Mouse (Mus musculus): ENCODE data around the gene Gm45837. TPM values are rescaled to one million over a fixed set of nuclear protein-coding genes. Genes with fewer than 3 reads are reported as not detected.

The Gm45837 gene
- total and polyA plus RNA-seq, 2 experiments, result not detected

DNA sequence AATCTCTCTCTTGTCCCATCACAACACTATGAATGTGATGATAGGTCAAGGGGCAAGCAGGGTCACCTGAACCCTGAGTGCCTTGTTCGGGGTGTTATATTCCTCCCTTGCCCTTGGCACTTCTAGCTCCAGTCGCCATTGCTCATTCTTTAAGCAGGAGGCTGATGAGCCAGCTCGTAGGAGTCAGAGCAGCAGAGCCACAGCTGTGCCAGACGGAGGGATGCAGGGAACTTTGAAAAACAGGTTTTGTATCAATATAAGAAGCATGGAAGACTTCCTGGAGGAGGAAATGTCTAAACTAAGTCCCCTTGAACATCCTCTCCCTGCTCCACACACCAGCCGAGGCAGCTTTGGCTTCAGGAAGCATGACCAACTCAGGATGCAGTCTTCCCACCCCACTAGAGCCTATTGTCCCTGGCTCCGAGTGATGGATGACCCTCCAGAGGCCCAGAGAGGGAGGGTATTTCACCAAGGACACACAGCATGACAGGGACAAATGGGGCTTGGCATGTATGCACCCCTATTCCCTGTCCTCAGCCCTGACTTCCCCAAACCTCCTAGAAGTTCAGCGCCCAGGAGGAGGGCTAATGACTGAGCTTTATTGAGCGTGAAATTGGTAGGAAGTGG is 71.3 kb downstream of the Gm45837 start:
- no peak overlapping the region for H3K9ac ChIP-seq (ENCODE audit: low read depth, low read length)
- H3K4me3 ChIP-seq (ENCODE audit: insufficient read depth, low read depth, low read length), result no peak overlapping the region
- H3K27me3 ChIP-seq (ENCODE audit: control insufficient read depth, insufficient read depth, low read length), result no peaks in the 10 kb centered on the region
- DNase-seq (ENCODE audit: extremely low read depth, low read depth, low spot score), result no peak
- no peaks in the 10 kb centered on the region for H3K79me2 ChIP-seq (ENCODE audit: control insufficient read depth, insufficient read depth, low read length)
- WGBS, result 75% methylated on average over 8 of the region's 8 CpGs
- H3K27ac ChIP-seq (replicated peaks; ENCODE audit: insufficient read depth, low read depth, low read length), result no peak overlapping the region
- H3K4me1 ChIP-seq (ENCODE audit: control insufficient read depth, insufficient read depth, low read length), result peaks cover 3% of the 10 kb centered on the region; the same call in 1 of the 2 replicates
- no peaks in the 10 kb centered on the region for H3K36me3 ChIP-seq (ENCODE audit: control insufficient read depth, insufficient read depth, low read length)
- TF ChIP-seq POLR2A (IDR thresholded peaks at IDR 0.05; ENCODE audit: extremely low read depth, insufficient read depth, low read length) (no peak), CTCF (IDR thresholded peaks at IDR 0.05; ENCODE audit: low read depth, low read length) (no peak)

DNA sequence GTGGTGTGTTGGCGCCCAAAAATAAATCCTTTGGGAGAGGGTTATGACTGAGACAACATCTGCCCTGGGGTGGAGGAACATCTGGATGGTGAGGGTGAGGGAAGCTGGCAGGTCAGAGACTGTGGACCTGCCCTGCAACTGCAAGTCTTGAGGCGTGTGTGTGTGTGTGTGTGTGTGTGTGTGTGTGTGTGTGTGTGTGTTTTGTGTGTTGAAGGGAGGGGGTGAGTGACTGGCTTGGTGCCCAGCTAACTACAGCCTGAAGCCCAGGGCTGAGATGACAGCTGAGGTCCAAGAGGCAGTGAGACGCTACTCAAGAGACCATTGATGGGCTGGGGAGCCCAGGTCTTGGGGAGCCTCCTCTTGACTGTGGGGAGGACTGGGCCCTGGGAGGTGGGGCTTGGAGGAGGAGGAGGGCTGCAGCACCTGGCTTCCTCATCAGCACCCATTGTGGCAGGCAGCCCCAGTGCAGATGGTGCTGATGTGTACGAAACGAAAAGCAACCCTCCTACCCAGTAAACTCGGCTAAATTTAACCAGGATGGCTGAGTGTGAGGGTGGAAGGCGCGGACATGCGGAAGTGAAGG is 71.9 kb downstream of the Gm45837 start:
- Histone ChIP-seq H3K79me2 (ENCODE audit: control insufficient read depth, insufficient read depth, low read length) (no peaks in the 10 kb centered on the region), H3K9ac (ENCODE audit: low read depth, low read length) (no peak overlapping the region), H3K27me3 (ENCODE audit: control insufficient read depth, insufficient read depth, low read length) (no peaks in the 10 kb centered on the region), H3K27ac (replicated peaks; ENCODE audit: insufficient read depth, low read depth, low read length) (no peak overlapping the region), H3K4me3 (ENCODE audit: insufficient read depth, low read depth, low read length) (no peak overlapping the region), H3K36me3 (ENCODE audit: control insufficient read depth, insufficient read depth, low read length) (no peaks in the 10 kb centered on the region), H3K4me1 (ENCODE audit: control insufficient read depth, insufficient read depth, low read length) (peaks cover 3% of the 10 kb centered on the region; the same call in 1 of the 2 replicates)
- DNase-seq (ENCODE audit: extremely low read depth, low read depth, low spot score), result no peak
- TF ChIP-seq CTCF (IDR thresholded peaks at IDR 0.05; ENCODE audit: low read depth, low read length) (no peak), POLR2A (IDR thresholded peaks at IDR 0.05; ENCODE audit: extremely low read depth, insufficient read depth, low read length) (no peak)
- WGBS, result 66% methylated on average over 9 of the region's 9 CpGs

DNA sequence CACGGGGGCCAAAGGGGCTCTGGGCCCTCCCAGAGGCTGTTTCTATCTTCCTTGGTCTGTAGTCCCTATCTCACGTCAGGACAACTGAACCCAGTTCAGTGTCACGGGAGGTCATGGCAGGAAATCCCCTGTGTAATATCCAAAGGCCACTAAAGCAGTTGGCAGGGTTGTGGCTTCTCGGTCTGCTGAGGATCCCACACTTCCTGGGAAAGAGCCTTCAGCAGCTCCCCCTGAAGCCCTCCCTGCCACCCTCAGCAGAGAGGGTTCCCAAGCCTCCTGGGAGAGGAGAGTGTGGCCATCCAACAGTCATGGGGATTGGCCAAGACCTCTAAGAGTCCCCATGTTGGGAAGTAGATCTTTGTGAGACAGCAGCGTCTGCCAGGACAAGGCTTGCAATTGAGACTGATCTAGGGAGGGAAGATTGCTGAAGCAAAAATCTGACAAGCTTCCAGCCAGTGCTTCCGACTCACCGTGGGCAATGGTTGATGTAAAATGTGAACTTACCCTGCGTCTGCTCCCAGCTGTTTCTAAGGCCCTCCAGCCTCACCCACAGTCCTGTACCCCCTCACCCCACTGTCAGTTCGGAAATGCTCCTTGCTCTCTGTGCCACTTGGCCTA is 72.9 kb downstream of the Gm45837 start:
- WGBS, result 55% methylated on average over 9 of the region's 9 CpGs
- Histone ChIP-seq H3K79me2 (ENCODE audit: control insufficient read depth, insufficient read depth, low read length) (no peaks in the 10 kb centered on the region), H3K9ac (ENCODE audit: low read depth, low read length) (no peak overlapping the region), H3K27me3 (ENCODE audit: control insufficient read depth, insufficient read depth, low read length) (no peaks in the 10 kb centered on the region), H3K4me3 (ENCODE audit: insufficient read depth, low read depth, low read length) (no peak overlapping the region), H3K4me1 (ENCODE audit: control insufficient read depth, insufficient read depth, low read length) (peaks cover 3% of the 10 kb centered on the region; the same call in 1 of the 2 replicates), H3K36me3 (ENCODE audit: control insufficient read depth, insufficient read depth, low read length) (no peaks in the 10 kb centered on the region), H3K27ac (replicated peaks; ENCODE audit: insufficient read depth, low read depth, low read length) (no peak overlapping the region)
- TF ChIP-seq POLR2A (IDR thresholded peaks at IDR 0.05; ENCODE audit: extremely low read depth, insufficient read depth, low read length) (no peak), CTCF (IDR thresholded peaks at IDR 0.05; ENCODE audit: low read depth, low read length) (no peak)
- DNase-seq (ENCODE audit: extremely low read depth, low read depth, low spot score), result peak; percentile 57

DNA sequence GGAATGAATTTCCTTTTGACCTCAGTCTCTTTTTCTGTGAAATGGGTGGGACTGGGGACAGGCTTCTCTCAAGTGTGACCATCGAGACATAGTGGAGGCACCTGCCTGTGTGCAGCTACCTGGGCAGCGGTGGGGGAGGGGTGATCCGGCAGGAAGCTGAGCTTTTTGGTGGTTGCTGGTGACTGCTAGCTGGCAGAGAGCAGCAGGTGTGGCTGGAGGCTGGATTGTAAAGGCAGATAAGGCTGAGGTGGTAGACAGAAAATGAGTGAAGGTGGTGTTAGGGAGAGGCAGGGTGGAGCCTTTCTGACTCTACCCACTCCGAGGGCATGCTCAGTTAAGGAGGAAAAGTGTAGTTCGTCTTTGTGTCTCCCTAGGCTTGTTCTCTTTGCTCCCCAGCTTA is 76.4 kb downstream of the Gm45837 start:
- H3K4me1 ChIP-seq (ENCODE audit: control insufficient read depth, insufficient read depth, low read length), result no peaks in the 10 kb centered on the region
- H3K9ac ChIP-seq (ENCODE audit: low read depth, low read length), result no peak overlapping the region
- no peak overlapping the region for H3K27ac ChIP-seq (replicated peaks; ENCODE audit: insufficient read depth, low read depth, low read length)
- H3K27me3 ChIP-seq (ENCODE audit: control insufficient read depth, insufficient read depth, low read length), result no peaks in the 10 kb centered on the region
- no peak overlapping the region for H3K4me3 ChIP-seq (ENCODE audit: insufficient read depth, low read depth, low read length)
- DNase-seq (ENCODE audit: extremely low read depth, low read depth, low spot score), result no peak
- H3K79me2 ChIP-seq (ENCODE audit: control insufficient read depth, insufficient read depth, low read length), result no peaks in the 10 kb centered on the region
- WGBS, result 70% methylated on average over 5 of the region's 5 CpGs
- H3K36me3 ChIP-seq (ENCODE audit: control insufficient read depth, insufficient read depth, low read length), result no peaks in the 10 kb centered on the region
- TF ChIP-seq CTCF (IDR thresholded peaks at IDR 0.05; ENCODE audit: low read depth, low read length) (no peak), POLR2A (IDR thresholded peaks at IDR 0.05; ENCODE audit: extremely low read depth, insufficient read depth, low read length) (no peak)

DNA sequence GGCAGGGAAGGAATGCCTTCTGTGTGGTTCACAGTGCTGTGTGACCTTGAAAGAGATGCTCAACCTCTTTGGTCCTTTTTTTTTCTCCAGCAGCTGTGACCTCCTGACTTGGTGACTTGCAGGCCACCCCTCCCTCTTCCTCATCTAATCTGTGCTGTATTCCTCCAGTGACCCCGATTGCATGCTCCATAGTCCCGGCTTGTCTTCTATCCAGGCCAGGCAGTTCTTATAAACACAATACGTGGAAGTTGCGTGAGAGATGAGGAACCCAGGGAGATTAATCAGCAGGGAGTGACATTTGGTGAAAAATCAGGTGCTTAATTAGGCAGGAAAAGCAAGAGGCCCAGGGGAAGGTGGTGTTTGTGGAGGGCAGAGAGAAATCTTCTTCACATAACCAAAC is 80.3 kb downstream of the Gm45837 start:
- Histone ChIP-seq H3K27ac (replicated peaks; ENCODE audit: insufficient read depth, low read depth, low read length) (no peak overlapping the region), H3K36me3 (ENCODE audit: control insufficient read depth, insufficient read depth, low read length) (no peaks in the 10 kb centered on the region), H3K9ac (ENCODE audit: low read depth, low read length) (no peak overlapping the region), H3K27me3 (ENCODE audit: control insufficient read depth, insufficient read depth, low read length) (no peaks in the 10 kb centered on the region), H3K4me3 (ENCODE audit: insufficient read depth, low read depth, low read length) (no peak overlapping the region), H3K79me2 (ENCODE audit: control insufficient read depth, insufficient read depth, low read length) (no peaks in the 10 kb centered on the region), H3K4me1 (ENCODE audit: control insufficient read depth, insufficient read depth, low read length) (no peaks in the 10 kb centered on the region)
- no peak for TF ChIP-seq POLR2A (IDR thresholded peaks at IDR 0.05; ENCODE audit: extremely low read depth, insufficient read depth, low read length)
- no peak for TF ChIP-seq CTCF (IDR thresholded peaks at IDR 0.05; ENCODE audit: low read depth, low read length)
- no peak for DNase-seq (ENCODE audit: extremely low read depth, low read depth, low spot score)
- 63% methylated on average over 4 of the region's 4 CpGs for WGBS

DNA sequence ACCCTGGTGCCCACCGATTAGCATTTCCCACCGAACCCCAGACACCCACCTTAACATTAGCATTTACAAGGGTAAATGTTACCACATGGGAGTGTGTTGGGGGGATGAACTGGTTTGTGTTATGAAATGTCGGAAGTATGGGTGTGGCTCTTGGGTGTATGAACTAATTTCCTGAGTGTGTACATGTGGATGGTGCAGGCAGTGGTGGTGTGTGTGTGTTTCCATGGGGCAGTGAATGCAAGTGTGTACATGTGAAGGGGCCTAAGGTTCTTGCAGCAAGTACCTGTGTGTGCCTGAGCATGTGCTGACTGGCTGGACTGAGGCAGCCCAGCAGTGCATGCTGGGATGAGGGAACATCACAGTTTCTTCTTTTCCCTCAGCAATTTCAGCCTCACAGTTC is 87.7 kb downstream of the Gm45837 start:
- H3K9ac ChIP-seq (ENCODE audit: low read depth, low read length), result no peak overlapping the region
- TF ChIP-seq CTCF (IDR thresholded peaks at IDR 0.05; ENCODE audit: low read depth, low read length), result no peak
- TF ChIP-seq POLR2A (IDR thresholded peaks at IDR 0.05; ENCODE audit: extremely low read depth, insufficient read depth, low read length), result no peak
- H3K27me3 ChIP-seq (ENCODE audit: control insufficient read depth, insufficient read depth, low read length), result no peaks in the 10 kb centered on the region
- no peak for DNase-seq (ENCODE audit: extremely low read depth, low read depth, low spot score)
- H3K27ac ChIP-seq (replicated peaks; ENCODE audit: insufficient read depth, low read depth, low read length), result no peak overlapping the region
- H3K4me3 ChIP-seq (ENCODE audit: insufficient read depth, low read depth, low read length), result no peak overlapping the region
- no peaks in the 10 kb centered on the region for H3K36me3 ChIP-seq (ENCODE audit: control insufficient read depth, insufficient read depth, low read length)
- 83% methylated on average over 3 of the region's 3 CpGs for WGBS
- no peaks in the 10 kb centered on the region for H3K79me2 ChIP-seq (ENCODE audit: control insufficient read depth, insufficient read depth, low read length)
- H3K4me1 ChIP-seq (ENCODE audit: control insufficient read depth, insufficient read depth, low read length), result no peaks in the 10 kb centered on the region

Data from liver, adult 2 months (tissue).